Mouse (Mus musculus) splenic B cell, adult 2 months (primary cell): ENCODE measurements around the gene Nt5dc3.

ENCODE experiments used
- DNase-seq: peaks from one replicate; pipeline ENCODE4 v3.0.0-alpha.2; 2011; ENCODE audit warnings: low read depth, low spot score
- H3K27me3 ChIP-seq: 2 replicates; pipeline ENCODE4 v1.6.1; 2012; ENCODE audit warnings: mild to moderate bottlenecking, low read length, moderate library complexity, mixed read lengths; ENCODE audit not compliant: control insufficient read depth, poor library complexity, insufficient read depth, severe bottlenecking
- H3K36me3 ChIP-seq: 2 replicates; pipeline ENCODE4 v1.6.1; 2012; ENCODE audit warnings: mild to moderate bottlenecking, low read length, moderate library complexity, mixed read lengths; ENCODE audit not compliant: control insufficient read depth, poor library complexity, insufficient read depth, severe bottlenecking

Gene Nt5dc3

GRCm38 (mm10) chr10:86853433-86853832, 74.6 kb downstream of the Nt5dc3 start:
- DNase-seq: no peak
- no peaks in the 10 kb centered on the region for H3K36me3 ChIP-seq
- no peaks in the 10 kb centered on the region for H3K27me3 ChIP-seq

- DNase-seq: no peak
- Histone ChIP-seq H3K36me3 (no peaks in the 10 kb centered on the region), H3K27me3 (no peaks in the 10 kb centered on the region)
These were observed 81.6 kb downstream of the Nt5dc3 start for GRCm38 (mm10) chr10:86860396-86860795.

DNA sequence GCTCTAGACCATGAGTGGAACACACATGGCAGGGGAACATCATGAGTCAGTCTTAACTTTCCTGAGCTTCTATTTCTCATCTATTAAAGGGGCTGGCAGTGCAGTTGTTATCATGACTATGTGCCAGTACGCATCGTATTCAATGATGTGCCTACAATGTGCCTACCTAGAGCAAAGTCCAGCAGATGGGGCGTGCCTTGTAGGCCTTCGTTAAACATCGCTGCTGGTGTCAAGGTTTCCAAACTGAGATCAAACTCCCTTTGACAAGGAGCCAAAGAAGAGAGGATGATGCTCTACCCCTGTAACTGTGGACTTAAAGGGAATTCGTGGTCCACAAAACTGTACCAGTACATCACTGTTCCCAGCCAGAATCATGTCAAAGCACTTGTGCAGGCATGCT, 83.7 kb downstream of the Nt5dc3 start:
- no peak for DNase-seq
- Histone ChIP-seq H3K27me3 (no peaks in the 10 kb centered on the region), H3K36me3 (no peaks in the 10 kb centered on the region)

DNA sequence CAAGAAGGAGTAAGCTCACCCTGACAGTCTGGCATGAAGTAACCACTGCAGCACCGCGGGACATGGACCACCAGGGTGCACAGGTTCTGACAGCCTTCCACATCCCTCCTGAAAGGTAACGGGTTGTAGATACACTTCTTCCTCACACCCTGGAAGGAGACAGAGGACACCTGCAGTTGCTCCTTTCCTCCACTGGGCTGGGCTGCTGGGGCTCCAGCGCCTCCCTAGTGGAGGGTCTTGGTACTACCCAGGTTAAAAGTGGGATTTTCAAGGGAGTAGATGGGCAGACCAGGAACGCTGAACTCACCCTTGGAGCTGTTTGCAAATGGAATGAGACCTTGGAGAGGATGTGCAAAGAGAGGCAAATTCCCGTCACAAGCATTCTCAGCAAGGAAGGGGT, 84.6 kb downstream of the Nt5dc3 start:
- no peaks in the 10 kb centered on the region for H3K27me3 ChIP-seq
- no peaks in the 10 kb centered on the region for H3K36me3 ChIP-seq
- DNase-seq: peak; percentile 2

GRCm38 (mm10) chr10:86872121-86872520, 93.3 kb downstream of the Nt5dc3 start:
- Histone ChIP-seq H3K27me3 (no peaks in the 10 kb centered on the region), H3K36me3 (no peaks in the 10 kb centered on the region)
- no peak for DNase-seq

DNA sequence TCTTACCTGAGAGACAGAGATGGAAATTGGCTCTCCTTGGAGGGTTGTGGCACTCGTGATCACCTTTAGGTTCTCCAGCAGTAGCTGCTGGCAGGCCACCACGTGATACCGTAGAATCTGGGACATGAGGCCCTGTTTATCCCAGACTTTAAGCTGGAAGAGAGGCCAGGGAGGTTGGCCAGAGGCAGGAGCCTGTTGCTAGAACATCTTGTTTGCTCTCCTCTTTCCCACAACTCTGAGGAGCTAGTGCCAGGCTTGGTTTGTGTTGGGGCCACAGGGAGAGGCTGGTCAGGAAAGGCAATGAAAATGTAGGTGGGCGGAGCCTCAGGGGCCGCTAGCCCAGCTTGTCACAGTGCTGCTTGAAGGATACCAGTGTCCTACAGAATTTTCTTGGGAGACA, 93.8 kb downstream of the Nt5dc3 start:
- Histone ChIP-seq H3K27me3 (no peaks in the 10 kb centered on the region), H3K36me3 (no peaks in the 10 kb centered on the region)
- no peak for DNase-seq

- no peaks in the 10 kb centered on the region for H3K36me3 ChIP-seq
- DNase-seq: no peak
- no peaks in the 10 kb centered on the region for H3K27me3 ChIP-seq
These were observed 99.9 kb downstream of the Nt5dc3 start for GRCm38 (mm10) chr10:86878721-86879120.

- DNase-seq: no peak
- Histone ChIP-seq H3K36me3 (no peaks in the 10 kb centered on the region), H3K27me3 (no peaks in the 10 kb centered on the region)
These were observed 101.4 kb downstream of the Nt5dc3 start for GRCm38 (mm10) chr10:86880071-86880806.

DNA sequence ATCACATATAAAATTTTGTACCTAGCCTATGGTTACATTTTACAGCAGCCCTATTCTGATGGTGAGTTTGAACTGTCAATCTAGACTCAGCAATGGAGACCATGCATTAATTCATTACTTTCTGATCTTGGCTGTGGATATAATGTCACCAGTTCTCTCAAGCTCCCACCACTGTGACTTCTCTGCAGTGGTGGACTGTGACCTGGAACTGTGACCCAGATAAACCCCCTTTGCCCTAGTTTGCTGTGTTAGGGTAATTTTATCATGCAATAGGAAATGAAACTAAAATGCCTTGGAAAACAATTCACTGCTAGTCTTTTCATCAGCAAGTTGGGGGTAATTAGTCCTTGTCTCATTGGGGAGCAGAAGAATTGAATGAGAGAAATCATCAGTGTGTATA, 102.6 kb downstream of the Nt5dc3 start:
- no peaks in the 10 kb centered on the region for H3K36me3 ChIP-seq
- DNase-seq: no peak
- no peaks in the 10 kb centered on the region for H3K27me3 ChIP-seq

DNA sequence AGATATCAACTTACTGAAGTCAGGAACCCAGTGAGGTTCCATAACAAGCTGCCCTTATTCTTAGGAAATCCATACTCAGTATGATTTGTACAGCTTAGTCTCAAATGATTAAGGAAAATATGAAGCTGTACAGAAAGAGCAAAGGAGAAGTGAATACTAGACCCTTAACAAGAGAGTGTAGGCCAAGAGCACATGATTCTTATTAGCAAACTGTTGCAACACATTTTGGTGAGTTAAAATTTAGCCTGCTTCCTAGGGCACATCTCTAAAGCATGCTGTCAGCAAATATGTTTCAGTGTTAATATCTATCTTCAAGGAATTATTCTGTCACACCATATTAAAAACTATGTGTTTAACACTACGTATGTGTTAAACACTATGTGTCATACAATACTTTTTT, 107.6 kb downstream of the Nt5dc3 start:
- DNase-seq: no peak
- H3K36me3 ChIP-seq: no peaks in the 10 kb centered on the region
- H3K27me3 ChIP-seq: no peaks in the 10 kb centered on the region
